Mouse (Mus musculus): ENCODE measurements around the gene Ccnl2. TPM values are rescaled to one million over a fixed set of nuclear protein-coding genes. Genes with fewer than 3 reads are reported as not detected.
A peak's percentile ranks its signal among the peaks of the same experiment; 100 is the strongest.

Gene Ccnl2
- total RNA-seq, 1 experiment, result 103 TPM

- no peak for TF ChIP-seq CHD2 (IDR thresholded peaks at IDR 0.05; ENCODE audit: low read depth, low read length)
- no peak for TF ChIP-seq ZNF384 (IDR thresholded peaks at IDR 0.05; ENCODE audit: low read depth, low read length)
- no peak for TF ChIP-seq ZC3H11A (IDR thresholded peaks at IDR 0.05; ENCODE audit: borderline replicate concordance, low read depth, low read length)
- TF ChIP-seq HCFC1 (IDR thresholded peaks at IDR 0.05; ENCODE audit: borderline replicate concordance, insufficient read depth, low read length), result no peak
- TF ChIP-seq MAFK (IDR thresholded peaks at IDR 0.05; ENCODE audit: insufficient read depth, low read depth, low read length), result no peak
- Histone ChIP-seq H3K36me3 (ENCODE audit: control insufficient read depth, insufficient read depth, low read length, poor library complexity, severe bottlenecking) (no peaks in the 10 kb centered on the region), H3K4me1 (ENCODE audit: control insufficient read depth in 2 of 2, insufficient read depth in 2 of 2, low read length in 2 of 2, poor library complexity in 1 of 2) (peaks cover 5 to 17% of the 10 kb centered on the region in 2 experiments; a peak in 3 of 4 replicates), H3K27ac (ENCODE audit: insufficient read depth, low read depth, low read length, poor library complexity, severe bottlenecking) (no peak overlapping the region), H3K9me3 (ENCODE audit: control insufficient read depth, insufficient read depth, low read depth, low read length) (no peaks in the 10 kb centered on the region), H3K4me3 (ENCODE audit: insufficient read depth in 1 of 2, low read depth in 1 of 2, low read length in 2 of 2, poor library complexity in 1 of 2, severe bottlenecking in 1 of 2) (no peak overlapping the region), H3K9ac (ENCODE audit: insufficient read depth, low read depth, low read length, poor library complexity, severe bottlenecking) (no peak overlapping the region)
- in situ Hi-C loops (cut with MboI; ENCODE audit: low sequenced_read_pairs in 2 of 2, unreplicated experiment in 2 of 2), result no loop called here
- no peak for DNase-seq (ENCODE audit: low read depth, low spot score)
Observed at GRCm38 (mm10) chr4:155771706-155772105, 40.6 kb upstream of the Ccnl2 start.

GRCm38 (mm10) chr4:155772786-155773185, 39.5 kb upstream of the Ccnl2 start:
- TF ChIP-seq ZNF384 (IDR thresholded peaks at IDR 0.05; ENCODE audit: low read depth, low read length), result no peak
- no peak for TF ChIP-seq CHD2 (IDR thresholded peaks at IDR 0.05; ENCODE audit: low read depth, low read length)
- TF ChIP-seq ZC3H11A (IDR thresholded peaks at IDR 0.05; ENCODE audit: borderline replicate concordance, low read depth, low read length), result no peak
- no peak for TF ChIP-seq HCFC1 (IDR thresholded peaks at IDR 0.05; ENCODE audit: borderline replicate concordance, insufficient read depth, low read length)
- TF ChIP-seq MAFK (IDR thresholded peaks at IDR 0.05; ENCODE audit: insufficient read depth, low read depth, low read length), result no peak
- H3K36me3 ChIP-seq (ENCODE audit: control insufficient read depth, insufficient read depth, low read length, poor library complexity, severe bottlenecking), result no peaks in the 10 kb centered on the region
- no peak overlapping the region for H3K9ac ChIP-seq (ENCODE audit: insufficient read depth, low read depth, low read length, poor library complexity, severe bottlenecking)
- DNase-seq (ENCODE audit: low read depth, low spot score), result no peak
- peaks cover 9 to 22% of the 10 kb centered on the region in 2 experiments; a peak in 3 of 4 replicates for H3K4me1 ChIP-seq (ENCODE audit: control insufficient read depth in 2 of 2, insufficient read depth in 2 of 2, low read length in 2 of 2, poor library complexity in 1 of 2)
- in situ Hi-C loops (cut with MboI; ENCODE audit: low sequenced_read_pairs in 2 of 2, unreplicated experiment in 2 of 2), result no loop called here
- H3K4me3 ChIP-seq (ENCODE audit: insufficient read depth in 1 of 2, low read depth in 1 of 2, low read length in 2 of 2, poor library complexity in 1 of 2, severe bottlenecking in 1 of 2), result no peak overlapping the region
- H3K9me3 ChIP-seq (ENCODE audit: control insufficient read depth, insufficient read depth, low read depth, low read length), result no peaks in the 10 kb centered on the region
- H3K27ac ChIP-seq (ENCODE audit: insufficient read depth, low read depth, low read length, poor library complexity, severe bottlenecking), result no peak overlapping the region

- H3K9ac ChIP-seq (ENCODE audit: insufficient read depth, low read depth, low read length, poor library complexity, severe bottlenecking), result no peak overlapping the region
- peaks cover 9 to 22% of the 10 kb centered on the region in 2 experiments; a peak in 3 of 4 replicates for H3K4me1 ChIP-seq (ENCODE audit: control insufficient read depth in 2 of 2, insufficient read depth in 2 of 2, low read length in 2 of 2, poor library complexity in 1 of 2)
- H3K36me3 ChIP-seq (ENCODE audit: control insufficient read depth, insufficient read depth, low read length, poor library complexity, severe bottlenecking), result no peaks in the 10 kb centered on the region
- in situ Hi-C loops (cut with MboI; ENCODE audit: low sequenced_read_pairs in 2 of 2, unreplicated experiment in 2 of 2), result no loop called here
- DNase-seq (ENCODE audit: low read depth, low spot score), result no peak
- H3K9me3 ChIP-seq (ENCODE audit: control insufficient read depth, insufficient read depth, low read depth, low read length), result no peaks in the 10 kb centered on the region
- TF ChIP-seq CHD2 (IDR thresholded peaks at IDR 0.05; ENCODE audit: low read depth, low read length) (no peak), ZNF384 (IDR thresholded peaks at IDR 0.05; ENCODE audit: low read depth, low read length) (no peak), ZC3H11A (IDR thresholded peaks at IDR 0.05; ENCODE audit: borderline replicate concordance, low read depth, low read length) (no peak), HCFC1 (IDR thresholded peaks at IDR 0.05; ENCODE audit: borderline replicate concordance, insufficient read depth, low read length) (no peak), MAFK (IDR thresholded peaks at IDR 0.05; ENCODE audit: insufficient read depth, low read depth, low read length) (no peak)
- peak overlapping the region; percentile 49 to 57; a peak in 2 of 4 replicates for H3K4me3 ChIP-seq (ENCODE audit: insufficient read depth in 1 of 2, low read depth in 1 of 2, low read length in 2 of 2, poor library complexity in 1 of 2, severe bottlenecking in 1 of 2)
- H3K27ac ChIP-seq (ENCODE audit: insufficient read depth, low read depth, low read length, poor library complexity, severe bottlenecking), result no peak overlapping the region
Observed at GRCm38 (mm10) chr4:155773335-155774078, 38.8 kb upstream of the Ccnl2 start.

DNA sequence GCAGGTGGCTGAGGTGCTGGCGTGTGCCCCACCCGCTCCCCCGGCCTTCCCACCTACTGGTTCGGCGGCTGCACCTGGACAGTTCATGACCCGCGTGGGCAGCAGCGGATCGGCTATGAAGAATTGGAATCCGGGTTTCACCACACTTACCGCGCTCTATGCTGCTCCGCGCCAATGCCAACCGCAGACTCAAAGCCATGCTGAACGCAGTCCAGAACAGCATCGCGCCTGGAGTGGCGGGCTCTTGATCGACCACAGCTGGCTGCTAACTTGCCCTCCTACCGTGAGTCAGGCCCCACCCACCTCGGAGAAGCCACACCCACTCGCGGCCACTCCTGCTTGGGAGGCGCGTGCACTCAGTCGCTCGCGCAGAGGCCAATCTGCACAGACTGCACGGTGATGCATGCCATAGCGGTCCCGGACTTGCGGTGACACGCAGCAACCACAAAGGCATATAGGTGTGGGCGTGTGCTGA, 38.0 kb upstream of the Ccnl2 start, which contains the start of gene Vwa1:
TSS of gene Vwa1 (minus strand) at position 419 of the 475 bp plus-strand sequence.
- peak; percentile 78 for DNase-seq (ENCODE audit: low read depth, low spot score)
- no peak for TF ChIP-seq ZNF384 (IDR thresholded peaks at IDR 0.05; ENCODE audit: low read depth, low read length)
- in situ Hi-C loops (cut with MboI; ENCODE audit: low sequenced_read_pairs in 2 of 2, unreplicated experiment in 2 of 2), result no loop called here
- H3K36me3 ChIP-seq (ENCODE audit: control insufficient read depth, insufficient read depth, low read length, poor library complexity, severe bottlenecking), result no peaks in the 10 kb centered on the region
- peak within 1 kb of the TSS; percentile 49 to 57 for H3K4me3 ChIP-seq (ENCODE audit: insufficient read depth in 1 of 2, low read depth in 1 of 2, low read length in 2 of 2, poor library complexity in 1 of 2, severe bottlenecking in 1 of 2)
- H3K4me1 ChIP-seq (ENCODE audit: control insufficient read depth in 2 of 2, insufficient read depth in 2 of 2, low read length in 2 of 2, poor library complexity in 1 of 2), result peaks cover 9 to 22% of the 10 kb centered on the region in 2 experiments; a peak in 3 of 4 replicates
- no peaks in the 10 kb centered on the region for H3K9me3 ChIP-seq (ENCODE audit: control insufficient read depth, insufficient read depth, low read depth, low read length)
- 0 out of 2 replicates have a peak within 1 kb of the TSS, but pooled peaks have one; percentile 9 for H3K9ac ChIP-seq (ENCODE audit: insufficient read depth, low read depth, low read length, poor library complexity, severe bottlenecking)
- no peak within 1 kb of the TSS for H3K27ac ChIP-seq (ENCODE audit: insufficient read depth, low read depth, low read length, poor library complexity, severe bottlenecking)
